Comparison of ENCODE assay signal across 8 mouse cellular contexts in genomic region chr17:35425474-35425873, GRCm38 (mm10). TPM values are rescaled to one million over a fixed set of nuclear protein-coding genes. Genes with fewer than 3 reads are reported as not detected.
DNase-seq lines count a peak whose midpoint lies in the region; ATAC-seq and TF ChIP-seq lines count a peak whose summit lies in the region.
"Not testable (repeated sequence)": the region's sequence is repeated elsewhere in the genome, so short reads cannot be mapped to it uniquely, and the experiment has no call there.
"Had no signal": no experiment of that assay in that cellular context is flagged by ENCODE, and none has a peak within 500 bp of the region (broad histone marks: within the 10 kb centered on the region; RNA-seq: fewer than 3 reads in every experiment).

No protein-coding gene starts in this region.

- not testable (repeated sequence) for H3K9me3 ChIP-seq in forebrain, embryonic 12.5 days; heart, postnatal 0 days (replicated peaks; ENCODE audit: control insufficient read depth, low read length); kidney, embryonic 15.5 days (replicated peaks); liver, embryonic 13.5 days (replicated peaks); midbrain, embryonic 12.5 days

- H3K36me3 ChIP-seq in forebrain, embryonic 12.5 days (replicated peaks); heart, postnatal 0 days (replicated peaks; ENCODE audit: control insufficient read depth, insufficient read depth, low read length); kidney, embryonic 15.5 days; liver, embryonic 13.5 days; midbrain, embryonic 12.5 days; spleen, adult 2 months (ENCODE audit: control insufficient read depth, insufficient read depth, low read length): not testable (repeated sequence)

- ATAC-seq in forebrain, embryonic 12.5 days (ENCODE audit: low FRiP score), result peak; percentile 53; the same call in 1 of the 2 replicates
- ATAC-seq in heart, postnatal 0 days (ENCODE audit: insufficient read depth, low read depth), result not testable (repeated sequence)
- ATAC-seq in kidney, embryonic 15.5 days (replicated peaks; ENCODE audit: low FRiP score), result peak; percentile 50
- peak; percentile 32; the same call in 1 of the 2 replicates for ATAC-seq in liver, embryonic 13.5 days (ENCODE audit: low read depth)
- peak; percentile 44; the same call in 1 of the 2 replicates for ATAC-seq in midbrain, embryonic 12.5 days (ENCODE audit: low FRiP score, low read depth)

- H3K27ac ChIP-seq in forebrain, embryonic 12.5 days; heart, postnatal 0 days (ENCODE audit: low read depth); kidney, embryonic 15.5 days; liver, embryonic 13.5 days; midbrain, embryonic 12.5 days (replicated peaks); spleen, adult 2 months (ENCODE audit: insufficient read depth, low read length): not testable (repeated sequence)

- not testable (repeated sequence) for TF ChIP-seq POLR2A in spleen, adult 2 months (IDR thresholded peaks at IDR 0.05; ENCODE audit: low read depth, low read length)

- H3K9ac ChIP-seq in forebrain, embryonic 12.5 days; heart, postnatal 0 days (replicated peaks; ENCODE audit: low read depth, low read length); kidney, embryonic 15.5 days; liver, embryonic 13.5 days; midbrain, embryonic 12.5 days (replicated peaks): not testable (repeated sequence)

- H3K4me2 ChIP-seq in forebrain, embryonic 12.5 days, result peak overlapping the region; percentile 68
- peak overlapping the region; percentile 59 for H3K4me2 ChIP-seq in heart, postnatal 0 days (ENCODE audit: low read depth, low read length)
- peak overlapping the region; percentile 76 for H3K4me2 ChIP-seq in kidney, embryonic 15.5 days
- peak overlapping the region; percentile 51 for H3K4me2 ChIP-seq in liver, embryonic 13.5 days
- H3K4me2 ChIP-seq in midbrain, embryonic 12.5 days (replicated peaks), result peak overlapping the region; percentile 65

- peak; percentile 61 for DNase-seq in T-cell, adult 2 months (ENCODE audit: low spot score)
- not testable (repeated sequence) for DNase-seq in heart, postnatal 0 days (ENCODE audit: low spot score); liver, embryonic 13.5 days
- peak in 1 of 2 experiments; percentile 61 for DNase-seq in spleen, adult 2 months (ENCODE audit: low read depth in 1 of 2, low spot score in 2 of 2)

- H3K4me3 ChIP-seq in forebrain, embryonic 12.5 days (replicated peaks), result peak overlapping the region; percentile 38
- H3K4me3 ChIP-seq in heart, postnatal 0 days (ENCODE audit: low read depth, low read length), result peak overlapping the region; percentile 41
- peak overlapping the region; percentile 42 for H3K4me3 ChIP-seq in kidney, embryonic 15.5 days (replicated peaks)
- H3K4me3 ChIP-seq in liver, embryonic 13.5 days (replicated peaks), result peak overlapping the region; percentile 39
- H3K4me3 ChIP-seq in midbrain, embryonic 12.5 days, result peak overlapping the region; percentile 41
- peak overlapping the region; percentile 65 for H3K4me3 ChIP-seq in spleen, adult 2 months (ENCODE audit: extremely low read depth, insufficient read depth, insufficient read length)

- 16% methylated on average over 28 of the region's 28 CpGs for WGBS in forebrain, embryonic 12.5 days
- 17% methylated on average over 25 of the region's 28 CpGs for WGBS in heart, postnatal 0 days
- WGBS in kidney, embryonic 15.5 days, result 13% methylated on average over 28 of the region's 28 CpGs
- 16% methylated on average over 28 of the region's 28 CpGs for WGBS in liver, embryonic 13.5 days (ENCODE audit: insufficient replicate concordance)
- 12% methylated on average over 28 of the region's 28 CpGs for WGBS in midbrain, embryonic 12.5 days
- WGBS in spleen, adult 2 months, result 28% methylated on average over 26 of the region's 28 CpGs

- not testable (repeated sequence) for TF ChIP-seq CTCF in heart, postnatal 0 days (IDR thresholded peaks at IDR 0.05; ENCODE audit: low read depth); spleen, adult 2 months (IDR thresholded peaks at IDR 0.05; ENCODE audit: extremely low read depth, insufficient read depth, insufficient read length, insufficient replicate concordance)

- TF ChIP-seq EP300 in heart, postnatal 0 days (IDR thresholded peaks at IDR 0.05; ENCODE audit: low read depth), result not testable (repeated sequence)

- H3K4me1 ChIP-seq in forebrain, embryonic 12.5 days; heart, postnatal 0 days (ENCODE audit: control insufficient read depth, insufficient read depth); liver, embryonic 13.5 days (replicated peaks); midbrain, embryonic 12.5 days; spleen, adult 2 months (ENCODE audit: control insufficient read depth, insufficient read depth, insufficient read length): not testable (repeated sequence)
- peaks cover 12% of the 10 kb centered on the region for H3K4me1 ChIP-seq in kidney, embryonic 15.5 days

- H3K27me3 ChIP-seq in forebrain, embryonic 12.5 days, result peaks cover 48% of the 10 kb centered on the region
- peaks cover 26% of the 10 kb centered on the region for H3K27me3 ChIP-seq in heart, postnatal 0 days (ENCODE audit: control insufficient read depth, insufficient read depth, low read length)
- peaks cover 39% of the 10 kb centered on the region for H3K27me3 ChIP-seq in kidney, embryonic 15.5 days
- peaks cover 41% of the 10 kb centered on the region for H3K27me3 ChIP-seq in liver, embryonic 13.5 days
- peaks cover 42% of the 10 kb centered on the region for H3K27me3 ChIP-seq in midbrain, embryonic 12.5 days
- H3K27me3 ChIP-seq in spleen, adult 2 months (ENCODE audit: control insufficient read depth, insufficient read depth, low read length), result not testable (repeated sequence)

RNA-seq across cellular contexts. Expression of gene H2-Q6, which starts 0.8 kb away (rescaled TPM):
- 0.23 and 0.34 TPM in 2 replicates for polyA plus RNA-seq in forebrain, embryonic 12.5 days (2016; fragmentation: Nextera tagmentation; extraction: Ambion mirVana)
- total RNA-seq in heart, postnatal 0 days (2014; rRNA removed; ENCODE audit: low replicate concordance), result 0.19 and 1.8 TPM in 2 replicates
- 0.26 TPM in 2 replicates for polyA plus RNA-seq in heart, postnatal 0 days (2015; fragmentation: Nextera tagmentation; extraction: Ambion mirVana)
- polyA plus RNA-seq in kidney, embryonic 15.5 days (2015; fragmentation: Nextera tagmentation; extraction: Ambion mirVana), result 3.0 and 5.2 TPM in 2 replicates
- 9.6 and 11.1 TPM in 2 replicates for polyA plus RNA-seq in liver, embryonic 13.5 days (2015; fragmentation: Nextera tagmentation; extraction: Ambion mirVana)
- polyA plus RNA-seq in midbrain, embryonic 12.5 days (2016; fragmentation: Nextera tagmentation; extraction: Ambion mirVana), result 0.09 and 0.27 TPM in 2 replicates
- polyA plus RNA-seq in spleen, adult 2 months (2012; rRNA removed), result 239 and 253 TPM in 2 replicates
- polyA plus RNA-seq: myocyte had no signal

RNA-seq across cellular contexts. Expression of gene H2-Q7, which starts 13.5 kb away (rescaled TPM):
- polyA plus RNA-seq in forebrain, embryonic 12.5 days (2016; fragmentation: Nextera tagmentation; extraction: Ambion mirVana), result 5.1 and 5.6 TPM in 2 replicates
- total RNA-seq in heart, postnatal 0 days (2014; rRNA removed; ENCODE audit: low replicate concordance), result not detected in 2 replicates
- 1.1 TPM in 2 replicates for polyA plus RNA-seq in heart, postnatal 0 days (2015; fragmentation: Nextera tagmentation; extraction: Ambion mirVana)
- 12.7 and 13.9 TPM in 2 replicates for polyA plus RNA-seq in kidney, embryonic 15.5 days (2015; fragmentation: Nextera tagmentation; extraction: Ambion mirVana)
- 23.9 and 24.6 TPM in 2 replicates for polyA plus RNA-seq in liver, embryonic 13.5 days (2015; fragmentation: Nextera tagmentation; extraction: Ambion mirVana)
- 6.0 and 6.4 TPM in 2 replicates for polyA plus RNA-seq in midbrain, embryonic 12.5 days (2016; fragmentation: Nextera tagmentation; extraction: Ambion mirVana)
- polyA plus RNA-seq in spleen, adult 2 months (2012; rRNA removed), result 667 and 745 TPM in 2 replicates

RNA-seq across cellular contexts. Expression of gene H2-Q10, which starts 44.4 kb away (rescaled TPM):
- polyA plus RNA-seq in forebrain, embryonic 12.5 days (2016; fragmentation: Nextera tagmentation; extraction: Ambion mirVana), result 0.04 TPM in 1 of 2 replicates, not detected in the other
- total RNA-seq in heart, postnatal 0 days (2014; rRNA removed; ENCODE audit: low replicate concordance), result not detected in 2 replicates
- polyA plus RNA-seq in heart, postnatal 0 days (2015; fragmentation: Nextera tagmentation; extraction: Ambion mirVana), result 0.10 and 0.11 TPM in 2 replicates
- polyA plus RNA-seq in kidney, embryonic 15.5 days (2015; fragmentation: Nextera tagmentation; extraction: Ambion mirVana), result 2.0 and 4.7 TPM in 2 replicates
- 147 and 152 TPM in 2 replicates for polyA plus RNA-seq in liver, embryonic 13.5 days (2015; fragmentation: Nextera tagmentation; extraction: Ambion mirVana)
- polyA plus RNA-seq in midbrain, embryonic 12.5 days (2016; fragmentation: Nextera tagmentation; extraction: Ambion mirVana), result 0.09 and 0.10 TPM in 2 replicates
- 7.7 and 11.0 TPM in 2 replicates for polyA plus RNA-seq in spleen, adult 2 months (2012; rRNA removed)

RNA-seq across cellular contexts. Expression of gene H2-Q4, which starts 46.1 kb away (rescaled TPM):
- 1.3 and 1.6 TPM in 2 replicates for polyA plus RNA-seq in forebrain, embryonic 12.5 days (2016; fragmentation: Nextera tagmentation; extraction: Ambion mirVana)
- total RNA-seq in heart, postnatal 0 days (2014; rRNA removed; ENCODE audit: low replicate concordance), result 6.9 and 19.7 TPM in 2 replicates
- polyA plus RNA-seq in heart, postnatal 0 days (2015; fragmentation: Nextera tagmentation; extraction: Ambion mirVana), result 2.2 and 2.8 TPM in 2 replicates
- polyA plus RNA-seq in kidney, embryonic 15.5 days (2015; fragmentation: Nextera tagmentation; extraction: Ambion mirVana), result 4.0 and 4.1 TPM in 2 replicates
- polyA plus RNA-seq in liver, embryonic 13.5 days (2015; fragmentation: Nextera tagmentation; extraction: Ambion mirVana), result 1.7 and 2.0 TPM in 2 replicates
- polyA plus RNA-seq in midbrain, embryonic 12.5 days (2016; fragmentation: Nextera tagmentation; extraction: Ambion mirVana), result 1.9 and 2.3 TPM in 2 replicates
- polyA plus RNA-seq in spleen, adult 2 months (2012; rRNA removed), result 249 and 304 TPM in 2 replicates

Comparison
In these comparisons a context has a peak if more than half of its experiments do, and no peak if none do; other contexts are left out.
1. RNA of gene H2-Q6, which starts 0.8 kb away (polyA plus RNA-seq): 239 to 253 TPM in spleen, adult 2 months; 9.6 to 11.1 TPM in liver, embryonic 13.5 days, 3.0 to 5.2 TPM in kidney, embryonic 15.5 days, 0.23 to 0.34 TPM in forebrain, embryonic 12.5 days, 0.26 TPM in heart, postnatal 0 days and 0.09 to 0.27 TPM in midbrain, embryonic 12.5 days; every median in the first group is over 10 times any median in the second.
2. RNA of gene H2-Q7, which starts 13.5 kb away (polyA plus RNA-seq): 667 to 745 TPM in spleen, adult 2 months; 23.9 to 24.6 TPM in liver, embryonic 13.5 days, 12.7 to 13.9 TPM in kidney, embryonic 15.5 days, 6.0 to 6.4 TPM in midbrain, embryonic 12.5 days, 5.1 to 5.6 TPM in forebrain, embryonic 12.5 days and 1.1 TPM in heart, postnatal 0 days; every median in the first group is over 10 times any median in the second.
3. RNA of gene H2-Q10, which starts 44.4 kb away (polyA plus RNA-seq): 147 to 152 TPM in liver, embryonic 13.5 days; 7.7 to 11.0 TPM in spleen, adult 2 months, 2.0 to 4.7 TPM in kidney, embryonic 15.5 days, 0.10 to 0.11 TPM in heart, postnatal 0 days, 0.09 to 0.10 TPM in midbrain, embryonic 12.5 days and 0.04 TPM in forebrain, embryonic 12.5 days; every median in the first group is over 10 times any median in the second.
4. Peak in every context shown above with its lines, with median percentiles within 50 percentile points of each other: H3K4me2 ChIP-seq and H3K4me3 ChIP-seq.